Mouse (Mus musculus): ENCODE measurements around the gene Gm49380.

GRCm38 (mm10) chr9:44086960-44087359, 26.3 kb downstream of the Gm49380 start:
- TF ChIP-seq EP300 (optimal IDR thresholded peaks at IDR 0.05) (no peak), CTCF (IDR thresholded peaks at IDR 0.05; ENCODE audit: low read depth) (no peak)
